Mouse (Mus musculus) stomach, embryonic 16.5 days (tissue): ENCODE results near the gene Ppid. TPM values are rescaled to one million over a fixed set of nuclear protein-coding genes. Genes with fewer than 3 reads are reported as not detected.
"Not testable (repeated sequence)": the region's sequence is repeated elsewhere in the genome, so short reads cannot be mapped to it uniquely, and the experiment has no call there.

Experiments
- ATAC-seq: fragments of 200-750 bp; cut with Nextera tagmentation; 2 replicates; pipeline ENCODE4 v1.8.0; 2017; ENCODE audit warnings: moderate number of reproducible peaks, moderate TSS enrichment; ENCODE audit not compliant: insufficient read depth, low FRiP score
- H3K27ac ChIP-seq: fragments of 300-500 bp; sonication (generic); 2 replicates; pipeline ENCODE4 v1.5.1; 2014; ENCODE audit warnings: low read length
- H3K27me3 ChIP-seq: fragments of 300-500 bp; sonication (generic); 2 replicates; pipeline ENCODE4 v1.6.1; 2014; ENCODE audit warnings: low read length, control low read depth, mixed read lengths; ENCODE audit not compliant: control insufficient read depth, insufficient read depth
- H3K36me3 ChIP-seq: fragments of 300-500 bp; sonication (generic); 2 replicates; pipeline ENCODE4 v1.6.1; 2014; ENCODE audit warnings: low read length; ENCODE audit not compliant: control insufficient read depth, insufficient read depth
- H3K4me1 ChIP-seq: fragments of 300-500 bp; sonication (generic); 2 replicates; pipeline ENCODE4 v1.6.1; 2014; ENCODE audit warnings: low read length, control low read depth, mixed read lengths; ENCODE audit not compliant: control insufficient read depth, insufficient read depth
- H3K4me2 ChIP-seq: fragments of 300-500 bp; sonication (generic); 2 replicates; pipeline ENCODE4 v1.6.1; 2014; ENCODE audit warnings: low read depth, low read length, mixed read lengths
- H3K4me3 ChIP-seq: fragments of 300-500 bp; sonication (generic); replicated peaks from 2 replicates; pipeline ENCODE4 v1.5.1; 2014; ENCODE audit warnings: mild to moderate bottlenecking, low read length
- H3K9ac ChIP-seq: fragments of 300-500 bp; sonication (generic); 2 replicates; pipeline ENCODE4 v1.6.1; 2014; ENCODE audit warnings: low read length
- H3K9me3 ChIP-seq: fragments of 300-500 bp; sonication (generic); replicated peaks from 2 replicates; pipeline ENCODE4 v1.6.1; 2016; ENCODE audit warnings: low read length, control low read depth; ENCODE audit not compliant: control insufficient read depth
- WGBS: fragments of 180-500 bp; shearing (Covaris S2); extraction: QIAGEN DNeasy Blood & Tissue Kit; methylation state at CpG from one replicate; pipeline ENCODE4 v1.1.7; 2014; 5-methylcytosine and 5-hydroxymethylcytosine counted together
- polyA plus RNA-seq: library from polyadenylated mRNA; unstranded; fragments of >200 nt; fragmentation: Nextera tagmentation; extraction: Ambion mirVana; gene quantifications from 2 replicates; pipeline ENCODE4 v1.2.1, GENCODE M21; 2015

The Ppid gene
- polyA plus RNA-seq, 1 experiment from 2014 or later: 150 TPM

- peak overlapping the region; percentile 93 for H3K4me2 ChIP-seq
- H3K27me3 ChIP-seq: no peaks in the 10 kb centered on the region
- WGBS: 85% methylated on average over 16 of the region's 16 CpGs
- peak overlapping the region; percentile 81; the same call in 1 of the 2 replicates for H3K4me3 ChIP-seq
- peaks cover 3% of the 10 kb centered on the region; the same call in 1 of the 2 replicates for H3K4me1 ChIP-seq
- H3K36me3 ChIP-seq: no peaks in the 10 kb centered on the region
- no peaks in the 10 kb centered on the region for H3K9me3 ChIP-seq
- H3K27ac ChIP-seq: peak overlapping the region; percentile 84; the same call in 1 of the 2 replicates
- no peak for ATAC-seq
- H3K9ac ChIP-seq: no peak overlapping the region; the same call in 1 of the 2 replicates
These were observed 22.4 kb upstream of the Ppid start for GRCm38 (mm10) chr3:79568629-79569350.

DNA sequence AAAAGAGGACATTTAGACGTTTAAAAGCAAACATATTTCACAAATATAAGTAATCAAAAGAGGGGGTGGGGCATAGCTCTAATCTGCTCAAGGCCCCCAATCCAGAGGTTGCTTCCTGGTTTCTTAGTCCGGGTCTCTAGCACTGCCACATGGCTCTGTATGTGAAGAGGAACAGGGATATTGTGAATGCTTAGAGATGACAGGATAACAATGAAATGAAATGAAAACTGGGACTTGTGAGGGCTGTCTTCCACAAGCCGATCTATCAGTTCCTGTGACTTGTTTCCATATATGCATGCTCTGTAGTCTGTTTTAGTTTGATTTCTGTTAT lies 21.8 kb upstream of the Ppid start:
- 76% methylated on average over 3 of the region's 3 CpGs for WGBS
- H3K4me3 ChIP-seq: no peak overlapping the region
- H3K27me3 ChIP-seq: no peaks in the 10 kb centered on the region
- ATAC-seq: no peak
- H3K27ac ChIP-seq: no peak overlapping the region
- H3K4me1 ChIP-seq: peaks cover 3% of the 10 kb centered on the region; the same call in 1 of the 2 replicates
- no peaks in the 10 kb centered on the region for H3K9me3 ChIP-seq
- H3K9ac ChIP-seq: no peak overlapping the region
- no peak overlapping the region for H3K4me2 ChIP-seq
- no peaks in the 10 kb centered on the region for H3K36me3 ChIP-seq

DNA sequence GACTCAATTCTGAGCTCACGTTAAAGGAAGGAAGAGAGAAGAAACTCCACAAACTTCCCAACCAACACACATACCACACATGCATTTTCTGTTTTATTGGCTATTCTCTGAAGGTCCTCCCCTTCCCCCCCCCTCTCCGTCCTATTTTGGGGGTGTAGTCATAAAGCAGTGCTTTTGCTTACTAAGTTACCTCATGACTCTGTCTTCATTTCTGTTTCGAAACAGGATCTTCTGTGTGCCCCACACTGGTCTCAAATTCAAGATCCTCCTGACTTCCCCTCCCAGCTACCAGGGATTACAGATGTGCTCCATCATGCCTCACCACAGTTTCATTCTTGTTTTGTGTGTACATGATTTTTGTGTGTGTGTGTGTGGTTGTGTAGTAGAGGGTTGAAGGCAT lies 18.7 kb upstream of the Ppid start:
- WGBS: 55% methylated on average over 3 of the region's 3 CpGs

DNA sequence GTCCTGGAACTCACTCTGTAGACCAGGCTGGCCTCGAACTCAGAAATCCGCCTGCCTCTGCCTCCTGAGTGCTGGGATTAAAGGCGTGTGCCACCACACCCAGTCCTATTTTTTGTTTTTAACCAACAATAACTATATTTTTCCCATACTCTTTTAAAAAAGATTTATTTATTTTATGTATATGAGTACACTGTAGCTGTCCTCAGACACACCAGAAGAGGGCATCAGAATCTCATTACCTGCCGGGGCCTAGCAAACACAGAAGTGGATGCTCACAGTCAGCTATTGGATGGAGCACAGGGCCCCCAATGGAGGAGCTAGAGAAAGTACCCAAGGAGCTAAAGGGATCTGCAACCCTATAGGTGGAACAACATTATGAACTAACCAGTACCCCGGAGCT lies 17.8 kb upstream of the Ppid start:
- H3K4me1 ChIP-seq, H3K4me2 ChIP-seq, H3K27me3 ChIP-seq, H3K9me3 ChIP-seq, ATAC-seq, H3K36me3 ChIP-seq, H3K27ac ChIP-seq, H3K4me3 ChIP-seq, H3K9ac ChIP-seq: not testable (repeated sequence)
- 91% methylated on average over 5 of the region's 5 CpGs for WGBS

More for the DNA sequence above, 18.7 kb upstream of the Ppid start:
- Histone ChIP-seq H3K4me3 (no peak overlapping the region), H3K36me3 (no peaks in the 10 kb centered on the region), H3K4me1 (peaks cover 3% of the 10 kb centered on the region; the same call in 1 of the 2 replicates), H3K4me2 (no peak overlapping the region), H3K27me3 (no peaks in the 10 kb centered on the region), H3K27ac (no peak overlapping the region), H3K9ac (no peak overlapping the region), H3K9me3 (no peaks in the 10 kb centered on the region)
- ATAC-seq: no peak

DNA sequence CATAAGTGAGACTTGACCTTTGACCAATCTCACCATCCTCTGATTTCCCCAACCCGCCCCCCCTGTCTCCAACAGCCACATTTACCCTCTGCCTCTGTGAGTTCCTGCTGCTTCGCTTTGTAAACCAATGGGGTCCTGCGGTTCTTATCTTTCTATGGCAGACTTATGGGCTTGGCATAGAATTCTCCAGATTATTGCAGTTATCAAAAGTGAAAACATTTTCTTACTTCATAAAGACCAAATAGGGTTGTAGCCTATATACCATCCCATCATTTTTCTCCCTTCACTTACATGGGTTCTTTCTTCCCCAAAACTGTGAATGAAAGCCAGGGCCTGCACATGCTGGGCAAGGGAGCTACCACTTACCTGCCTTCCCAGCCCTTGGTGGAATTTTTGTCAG lies 16.8 kb upstream of the Ppid start:
- peak; percentile 54; the same call in 1 of the 2 replicates for ATAC-seq
- H3K4me3 ChIP-seq: no peak overlapping the region

DNA sequence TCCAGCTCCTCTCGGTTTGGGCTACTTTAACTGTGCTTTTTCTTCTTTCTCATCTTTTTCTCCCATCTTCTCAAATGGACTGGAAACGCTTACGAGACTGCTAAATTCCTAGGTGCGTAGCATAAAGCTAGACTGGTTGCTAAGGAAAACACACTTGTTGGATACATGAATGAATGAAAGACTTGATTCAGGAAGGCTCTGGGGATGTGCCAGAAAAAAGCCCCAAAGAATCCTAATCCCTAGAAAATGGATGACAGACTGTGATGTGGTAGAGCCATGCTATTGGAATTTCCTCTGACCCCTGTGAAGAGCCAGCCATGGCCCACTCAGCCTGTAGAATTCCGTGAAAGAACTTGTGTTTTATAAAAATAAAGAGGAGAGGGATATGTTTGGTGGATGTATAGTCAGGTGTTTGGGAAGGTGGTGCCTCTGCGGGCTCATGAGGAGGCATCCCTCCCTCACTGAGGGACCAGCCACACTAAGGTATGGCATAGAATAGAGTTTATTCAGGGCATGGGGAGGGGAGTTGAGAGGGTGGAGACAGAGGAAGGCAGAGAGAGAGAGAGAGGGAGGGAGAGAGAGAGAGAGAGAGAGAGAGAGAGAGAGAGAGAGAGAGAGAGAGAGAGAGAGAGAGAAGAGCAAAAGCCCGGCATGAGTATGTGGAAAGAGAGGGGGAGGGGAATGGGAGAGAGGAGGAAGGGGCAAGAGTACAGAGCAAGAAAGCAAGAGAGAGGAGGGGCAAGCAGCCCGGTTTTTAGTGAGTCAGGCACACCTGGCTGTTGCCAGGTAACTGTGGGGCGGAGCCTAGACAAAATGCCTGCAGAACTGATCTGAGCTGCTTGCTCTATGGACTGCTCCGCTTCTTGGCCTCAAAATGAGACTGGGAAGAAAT lies 15.3 kb upstream of the Ppid start:
- Histone ChIP-seq H3K27me3 (no peaks in the 10 kb centered on the region), H3K27ac (no peak overlapping the region), H3K4me3 (no peak overlapping the region), H3K36me3 (no peaks in the 10 kb centered on the region), H3K4me1 (peaks cover 3% of the 10 kb centered on the region; the same call in 1 of the 2 replicates), H3K4me2 (no peak overlapping the region), H3K9me3 (no peaks in the 10 kb centered on the region), H3K9ac (no peak overlapping the region)
- ATAC-seq: peak; percentile 83
- WGBS: 40% methylated on average over 10 of the region's 10 CpGs

More for the DNA sequence above, 16.8 kb upstream of the Ppid start:
- Histone ChIP-seq H3K9me3 (no peaks in the 10 kb centered on the region), H3K27ac (no peak overlapping the region), H3K36me3 (no peaks in the 10 kb centered on the region), H3K4me2 (no peak overlapping the region), H3K4me1 (peaks cover 3% of the 10 kb centered on the region; the same call in 1 of the 2 replicates), H3K9ac (no peak overlapping the region), H3K27me3 (no peaks in the 10 kb centered on the region)
- 80% methylated on average over 3 of the region's 3 CpGs for WGBS

- H3K4me1 ChIP-seq: peaks cover 3% of the 10 kb centered on the region; the same call in 1 of the 2 replicates
- no peak overlapping the region for H3K27ac ChIP-seq
- H3K4me2 ChIP-seq: no peak overlapping the region
- 15% methylated on average over 3 of the region's 3 CpGs for WGBS
- H3K4me3 ChIP-seq: no peak overlapping the region
- H3K27me3 ChIP-seq: no peaks in the 10 kb centered on the region
- ATAC-seq: no peak
- no peaks in the 10 kb centered on the region for H3K36me3 ChIP-seq
- no peaks in the 10 kb centered on the region for H3K9me3 ChIP-seq
- H3K9ac ChIP-seq: no peak overlapping the region
These were observed 14.7 kb upstream of the Ppid start for GRCm38 (mm10) chr3:79576468-79576816.

DNA sequence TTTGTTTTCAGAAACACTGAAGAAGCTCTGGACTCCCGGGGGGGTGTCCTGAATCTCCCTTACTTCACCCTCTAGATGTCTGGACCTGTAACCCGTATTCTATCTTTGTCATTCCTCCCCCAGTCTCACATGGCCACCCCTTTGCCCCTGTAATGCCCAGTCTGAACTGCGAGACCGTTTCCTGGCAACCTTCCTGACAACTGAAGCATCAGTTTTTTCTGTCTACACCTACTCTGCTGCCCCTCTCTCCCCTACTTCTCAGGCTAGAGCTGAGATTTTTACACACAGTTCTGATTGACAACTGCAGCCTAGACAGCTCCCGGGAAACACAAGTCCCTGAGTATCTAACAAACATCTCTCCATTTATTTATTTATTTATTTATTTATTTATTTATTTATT lies 14.3 kb upstream of the Ppid start:
- no peak for ATAC-seq
- Histone ChIP-seq H3K9ac (no peak overlapping the region), H3K27me3 (no peaks in the 10 kb centered on the region), H3K36me3 (no peaks in the 10 kb centered on the region), H3K4me1 (peaks cover 3% of the 10 kb centered on the region; the same call in 1 of the 2 replicates), H3K4me2 (no peak overlapping the region), H3K4me3 (no peak overlapping the region), H3K9me3 (no peaks in the 10 kb centered on the region), H3K27ac (no peak overlapping the region)
- 30% methylated on average over 5 of the region's 5 CpGs for WGBS

- no peaks in the 10 kb centered on the region for H3K27me3 ChIP-seq
- WGBS: 84% methylated on average over 6 of the region's 6 CpGs
- H3K9ac ChIP-seq: no peak overlapping the region
- no peaks in the 10 kb centered on the region for H3K9me3 ChIP-seq
- H3K4me3 ChIP-seq: no peak overlapping the region
- H3K36me3 ChIP-seq: no peaks in the 10 kb centered on the region
- peaks cover 3% of the 10 kb centered on the region; the same call in 1 of the 2 replicates for H3K4me1 ChIP-seq
- no peak overlapping the region for H3K27ac ChIP-seq
- no peak for ATAC-seq
- no peak overlapping the region for H3K4me2 ChIP-seq
These were observed 13.5 kb upstream of the Ppid start for GRCm38 (mm10) chr3:79577606-79578005.
